Mouse (Mus musculus) MEL (cell line): ENCODE data around the gene Brf1.
A peak's percentile ranks its signal among the peaks of the same experiment; 100 is the strongest.

Experiments used
- CTCF ChIP-seq, 3 experiments: IDR thresholded peaks in 2 of 3; conservative IDR thresholded peaks in 1 of 3; 2 replicates each; pipeline ENCODE4 v1.5.1; 2011 to 2012; ENCODE audit warnings: low read length in 3 of 3, low read depth in 2 of 3, mild to moderate bottlenecking in 2 of 3, improper control_type of control experiment in 1 of 3, inconsistent platforms in 1 of 3, mixed read lengths in 1 of 3, moderate library complexity in 1 of 3; ENCODE audit not compliant: control insufficient read depth in 1 of 3, insufficient read depth in 1 of 3, poor library complexity in 1 of 3, severe bottlenecking in 1 of 3
- ELF1 ChIP-seq: IDR thresholded peaks from 2 replicates; pipeline ENCODE4 v1.6.1; 2014; ENCODE audit warnings: low read depth, mild to moderate bottlenecking, inconsistent platforms, low read length, improper control_type of control experiment, moderate library complexity
- EP300 ChIP-seq, 2 experiments: IDR thresholded peaks; 2 replicates each; pipeline ENCODE4 v1.6.1; 2011; ENCODE audit warnings: improper control_type of control experiment in 2 of 2, low read length in 2 of 2, low read depth in 1 of 2, mild to moderate bottlenecking in 1 of 2
- HCFC1 ChIP-seq: IDR thresholded peaks from 2 replicates; pipeline ENCODE4 v1.6.1; 2012; ENCODE audit warnings: low read depth, mild to moderate bottlenecking, inconsistent platforms, low read length, improper control_type of control experiment, moderate library complexity
- MAX ChIP-seq: IDR thresholded peaks from 2 replicates; pipeline ENCODE4 v1.6.1; 2011; ENCODE audit warnings: low read length, improper control_type of control experiment
- MAZ ChIP-seq: IDR thresholded peaks from 2 replicates; pipeline ENCODE4 v1.6.1; 2012; ENCODE audit warnings: low read depth, mild to moderate bottlenecking, inconsistent platforms, low read length, improper control_type of control experiment
- MEF2A ChIP-seq: IDR thresholded peaks from 2 replicates; pipeline ENCODE4 v1.6.1; 2014; ENCODE audit warnings: low read depth, mild to moderate bottlenecking, inconsistent platforms, low read length, improper control_type of control experiment; ENCODE audit not compliant: poor library complexity, insufficient replicate concordance, severe bottlenecking; ENCODE audit errors: extremely low read depth
- MXI1 ChIP-seq: IDR thresholded peaks from 2 replicates; pipeline ENCODE4 v1.6.1; 2011; ENCODE audit warnings: mild to moderate bottlenecking, low read depth, low read length, improper control_type of control experiment
- MYC ChIP-seq: IDR thresholded peaks from 2 replicates; pipeline ENCODE4 v1.6.1; 2011; ENCODE audit warnings: low read depth, mild to moderate bottlenecking, low read length, improper control_type of control experiment, moderate library complexity
- NELFE ChIP-seq: IDR thresholded peaks from 2 replicates; pipeline ENCODE4 v1.6.1; 2011; ENCODE audit warnings: low read depth, low read length, improper control_type of control experiment
- POLR2A ChIP-seq, 2 experiments: IDR thresholded peaks; 2 replicates each; pipeline ENCODE4 v1.6.1; 2011 to 2012; ENCODE audit warnings: low read length in 2 of 2, mild to moderate bottlenecking in 2 of 2, control low read depth in 1 of 2, improper control_type of control experiment in 1 of 2, low read depth in 1 of 2, moderate library complexity in 1 of 2; ENCODE audit not compliant: control insufficient read depth in 1 of 2, insufficient read depth in 1 of 2, poor library complexity in 1 of 2
- RCOR1 ChIP-seq: IDR thresholded peaks from 2 replicates; pipeline ENCODE4 v1.6.1; 2012; ENCODE audit warnings: low read depth, mild to moderate bottlenecking, inconsistent platforms, low read length, improper control_type of control experiment
- TBP ChIP-seq: IDR thresholded peaks from 2 replicates; pipeline ENCODE4 v1.8.0; 2011; ENCODE audit warnings: low read depth, low read length, improper control_type of control experiment

DNA sequence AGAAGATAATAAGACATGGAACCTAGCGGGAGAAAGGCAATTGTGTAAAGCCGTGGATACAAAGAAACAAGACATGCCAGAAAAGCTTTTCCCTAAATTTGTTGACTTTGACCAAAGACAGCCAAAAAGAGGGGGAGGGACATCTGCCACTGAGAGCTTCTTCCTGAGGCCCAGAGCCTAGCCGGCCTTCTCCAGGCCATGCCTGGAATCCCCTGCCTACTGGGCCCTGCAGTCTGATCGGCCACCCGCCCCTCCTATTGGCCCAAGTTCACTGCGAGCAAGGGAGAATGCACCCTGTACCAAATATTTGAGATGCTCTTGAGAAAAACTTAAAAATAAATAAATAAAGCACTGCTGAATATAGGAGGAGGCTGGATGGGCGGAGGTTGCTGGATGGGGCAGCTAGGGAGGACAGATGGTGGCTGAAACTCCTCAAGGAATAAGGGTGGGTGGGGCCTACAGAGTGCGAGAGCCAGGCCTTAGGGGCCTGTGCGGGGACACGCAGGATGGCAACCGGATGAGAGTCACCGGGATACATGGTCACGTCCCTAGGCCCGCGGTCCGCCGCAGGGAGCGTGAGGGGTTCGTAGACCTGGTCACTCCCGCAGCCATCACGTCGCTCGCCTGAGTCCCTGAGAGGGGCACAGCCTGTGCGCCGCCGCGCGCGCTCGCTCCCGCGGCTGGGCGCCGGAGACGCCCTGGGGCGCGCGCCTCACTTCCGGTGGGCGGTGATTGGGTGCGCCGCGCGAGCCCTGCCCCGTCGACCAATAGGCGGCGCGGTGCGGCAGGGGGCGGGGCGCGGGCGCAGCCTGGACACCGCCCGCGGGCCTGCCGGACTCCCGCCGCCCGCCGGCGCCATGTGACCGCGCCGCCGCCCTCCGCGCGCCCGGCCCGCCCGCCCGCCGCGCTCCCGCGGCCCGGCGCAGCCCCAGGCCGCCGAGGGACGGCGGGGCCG lies 13.4 kb upstream of the Brf1 start, which contains the start of gene Pacs2:
- TF ChIP-seq CTCF (IDR thresholded peaks at IDR 0.05 in 2 of 3, conservative IDR thresholded peaks at IDR 0.05 in 1 of 3; ENCODE audit: control insufficient read depth in 1 of 3, insufficient read depth in 1 of 3, low read depth in 2 of 3, low read length in 3 of 3, poor library complexity in 1 of 3, severe bottlenecking in 1 of 3), result no peak
- peak; percentile 55 for TF ChIP-seq ELF1
- TF ChIP-seq MYC, result no peak
- TF ChIP-seq POLR2A (IDR thresholded peaks at IDR 0.05; ENCODE audit: control insufficient read depth in 1 of 2, insufficient read depth in 1 of 2, low read depth in 1 of 2, low read length in 2 of 2, poor library complexity in 1 of 2), result peak; percentile 98 to 99
- TF ChIP-seq EP300 (IDR thresholded peaks at IDR 0.05; ENCODE audit: low read depth in 1 of 2, low read length in 2 of 2), result no peak
- peak; percentile 22; the same call in 1 of the 2 replicates for TF ChIP-seq MXI1
- no peak for TF ChIP-seq MEF2A
- TF ChIP-seq MAZ, result no peak
- peak; percentile 84 for TF ChIP-seq TBP
- peak; percentile 64 for TF ChIP-seq HCFC1
- no peak for TF ChIP-seq RCOR1
- peak; percentile 98 for TF ChIP-seq NELFE
- TF ChIP-seq MAX, result no peak; the same call in none of the 2 replicates
